Mouse (Mus musculus): ENCODE measurements at regions not wholly inside any gene's neighbourhood (a gene's known extent, or its start where the extent isn't known, plus 50 kb on each side); places are given as distances from the start of the nearest gene placed in this dataset.

GRCm38 (mm10) chr4:125257916-125258315 lies 130.3 kb upstream of the Zc3h12a start:
- Histone ChIP-seq H3K36me3 (no peaks in the 10 kb centered on the region), H3K4me1 (no peaks in the 10 kb centered on the region), H3K27ac (no peak overlapping the region), H3K9ac (no peak overlapping the region), H3K27me3 (peaks cover 21% of the 10 kb centered on the region; the same call in 1 of the 2 replicates), H3K4me2 (no peak overlapping the region), H3K9me3 (no peaks in the 10 kb centered on the region), H3K4me3 (no peak overlapping the region)
- WGBS, result 58% methylated on average over 6 of the region's 6 CpGs
- ATAC-seq (ENCODE audit: insufficient number of reproducible peaks, low FRiP score, low TSS enrichment, low read depth), result no peak

- Histone ChIP-seq H3K9me3 (no peaks in the 10 kb centered on the region), H3K27me3 (peaks cover 6% of the 10 kb centered on the region; the same call in 1 of the 2 replicates), H3K9ac (no peak overlapping the region), H3K4me2 (no peak overlapping the region), H3K4me3 (no peak overlapping the region), H3K27ac (no peak overlapping the region), H3K36me3 (no peaks in the 10 kb centered on the region), H3K4me1 (no peaks in the 10 kb centered on the region)
- 80% methylated on average over 3 of the region's 3 CpGs for WGBS
- ATAC-seq (ENCODE audit: insufficient number of reproducible peaks, low FRiP score, low TSS enrichment, low read depth), result no peak
These were observed 125.5 kb upstream of the Zc3h12a start for GRCm38 (mm10) chr4:125253161-125253560.

GRCm38 (mm10) chr4:125252228-125252627 lies 124.6 kb upstream of the Zc3h12a start:
- H3K9me3 ChIP-seq, result no peaks in the 10 kb centered on the region
- H3K4me2 ChIP-seq, result no peak overlapping the region
- no peaks in the 10 kb centered on the region for H3K4me1 ChIP-seq
- no peaks in the 10 kb centered on the region for H3K36me3 ChIP-seq
- H3K27me3 ChIP-seq, result no peaks in the 10 kb centered on the region
- 61% methylated on average over 8 of the region's 8 CpGs for WGBS
- no peak overlapping the region for H3K4me3 ChIP-seq
- H3K9ac ChIP-seq, result no peak overlapping the region
- no peak for ATAC-seq (ENCODE audit: insufficient number of reproducible peaks, low FRiP score, low TSS enrichment, low read depth)
- H3K27ac ChIP-seq, result no peak overlapping the region

- no peaks in the 10 kb centered on the region for H3K9me3 ChIP-seq
- WGBS, result 61% methylated on average over 7 of the region's 7 CpGs
- H3K4me2 ChIP-seq, result no peak overlapping the region
- H3K4me3 ChIP-seq, result no peak overlapping the region
- H3K4me1 ChIP-seq, result no peaks in the 10 kb centered on the region
- H3K36me3 ChIP-seq, result no peaks in the 10 kb centered on the region
- H3K27me3 ChIP-seq, result no peaks in the 10 kb centered on the region
- no peak for ATAC-seq (ENCODE audit: insufficient number of reproducible peaks, low FRiP score, low TSS enrichment, low read depth)
- no peak overlapping the region for H3K9ac ChIP-seq
- no peak overlapping the region for H3K27ac ChIP-seq
These were observed 121.4 kb upstream of the Zc3h12a start for GRCm38 (mm10) chr4:125249061-125249460.

GRCm38 (mm10) chr4:125246171-125246570 lies 118.5 kb upstream of the Zc3h12a start:
- 0% methylated on average over 4 of the region's 5 CpGs for WGBS
- Histone ChIP-seq H3K27me3 (peaks cover 6% of the 10 kb centered on the region; the same call in 1 of the 2 replicates), H3K4me3 (no peak overlapping the region), H3K36me3 (no peaks in the 10 kb centered on the region), H3K27ac (no peak overlapping the region), H3K9me3 (no peaks in the 10 kb centered on the region), H3K9ac (no peak overlapping the region), H3K4me2 (no peak overlapping the region), H3K4me1 (no peaks in the 10 kb centered on the region; the same call in 1 of the 2 replicates)
- no peak for ATAC-seq (ENCODE audit: insufficient number of reproducible peaks, low FRiP score, low TSS enrichment, low read depth)

- Histone ChIP-seq H3K9me3 (no peaks in the 10 kb centered on the region), H3K27ac (no peak overlapping the region), H3K36me3 (no peaks in the 10 kb centered on the region), H3K4me1 (no peaks in the 10 kb centered on the region; the same call in 1 of the 2 replicates), H3K4me3 (no peak overlapping the region), H3K27me3 (peaks cover 8% of the 10 kb centered on the region; the same call in 1 of the 2 replicates), H3K4me2 (no peak overlapping the region), H3K9ac (no peak overlapping the region)
- WGBS, result 37% methylated on average over 1 of the region's 1 CpGs
- no peak for ATAC-seq (ENCODE audit: insufficient number of reproducible peaks, low FRiP score, low TSS enrichment, low read depth)
These were observed 114.9 kb upstream of the Zc3h12a start for GRCm38 (mm10) chr4:125242512-125242911.

GRCm38 (mm10) chr4:125241577-125242262 lies 114.1 kb upstream of the Zc3h12a start:
- Histone ChIP-seq H3K9me3 (no peaks in the 10 kb centered on the region), H3K36me3 (no peaks in the 10 kb centered on the region), H3K27ac (no peak overlapping the region), H3K4me1 (no peaks in the 10 kb centered on the region; the same call in 1 of the 2 replicates), H3K4me3 (no peak overlapping the region), H3K9ac (no peak overlapping the region), H3K4me2 (no peak overlapping the region), H3K27me3 (peaks cover 13% of the 10 kb centered on the region)
- 9% methylated on average over 7 of the region's 7 CpGs for WGBS
- ATAC-seq (ENCODE audit: insufficient number of reproducible peaks, low FRiP score, low TSS enrichment, low read depth), result no peak

GRCm38 (mm10) chr4:125231711-125232260 lies 104.1 kb upstream of the Zc3h12a start:
- peaks cover 46% of the 10 kb centered on the region for H3K27me3 ChIP-seq
- ATAC-seq (ENCODE audit: insufficient number of reproducible peaks, low FRiP score, low TSS enrichment, low read depth), result no peak
- no peak overlapping the region for H3K9ac ChIP-seq
- no peak overlapping the region for H3K4me3 ChIP-seq
- no peak overlapping the region for H3K27ac ChIP-seq
- no peak overlapping the region for H3K4me2 ChIP-seq
- no peaks in the 10 kb centered on the region for H3K9me3 ChIP-seq
- no peaks in the 10 kb centered on the region for H3K36me3 ChIP-seq
- 31% methylated on average over 12 of the region's 12 CpGs for WGBS
- no peaks in the 10 kb centered on the region for H3K4me1 ChIP-seq

- no peak for ATAC-seq (ENCODE audit: insufficient number of reproducible peaks, low FRiP score, low TSS enrichment, low read depth)
- H3K27ac ChIP-seq, result no peak overlapping the region
- 92% methylated on average over 6 of the region's 6 CpGs for WGBS
- H3K4me3 ChIP-seq, result no peak overlapping the region
- H3K9ac ChIP-seq, result no peak overlapping the region
- no peaks in the 10 kb centered on the region for H3K4me1 ChIP-seq
- no peaks in the 10 kb centered on the region for H3K36me3 ChIP-seq
- H3K9me3 ChIP-seq, result no peaks in the 10 kb centered on the region
- no peak overlapping the region for H3K4me2 ChIP-seq
- peaks cover 28% of the 10 kb centered on the region for H3K27me3 ChIP-seq
These were observed 99.6 kb upstream of the Zc3h12a start for GRCm38 (mm10) chr4:125227194-125227593.

GRCm38 (mm10) chr4:125222922-125223321 lies 95.3 kb upstream of the Zc3h12a start:
- Histone ChIP-seq H3K36me3 (no peaks in the 10 kb centered on the region), H3K9me3 (no peaks in the 10 kb centered on the region), H3K9ac (no peak overlapping the region), H3K27ac (no peak overlapping the region), H3K27me3 (0 out of 2 replicates have a peak, but pooled peaks cover 11% of the 10 kb centered on the region), H3K4me2 (no peak overlapping the region), H3K4me3 (no peak overlapping the region), H3K4me1 (no peaks in the 10 kb centered on the region)
- no peak for ATAC-seq (ENCODE audit: insufficient number of reproducible peaks, low FRiP score, low TSS enrichment, low read depth)
- WGBS, result 32% methylated on average over 6 of the region's 6 CpGs

GRCm38 (mm10) chr4:125220314-125220713 lies 92.7 kb upstream of the Zc3h12a start:
- H3K9ac ChIP-seq, result no peak overlapping the region
- 28% methylated on average over 7 of the region's 7 CpGs for WGBS

GRCm38 (mm10) chr4:125219209-125219608 lies 91.6 kb upstream of the Zc3h12a start:
- Histone ChIP-seq H3K4me3 (no peak overlapping the region), H3K9ac (no peak overlapping the region), H3K27ac (no peak overlapping the region), H3K27me3 (0 out of 2 replicates have a peak, but pooled peaks cover 6% of the 10 kb centered on the region), H3K4me1 (no peaks in the 10 kb centered on the region), H3K36me3 (no peaks in the 10 kb centered on the region), H3K9me3 (0 out of 2 replicates have a peak, but pooled peaks cover 4% of the 10 kb centered on the region), H3K4me2 (no peak overlapping the region)
- WGBS, result 82% methylated on average over 5 of the region's 5 CpGs
- ATAC-seq (ENCODE audit: insufficient number of reproducible peaks, low FRiP score, low TSS enrichment, low read depth), result no peak

More at GRCm38 (mm10) chr4:125220314-125220713, 92.7 kb upstream of the Zc3h12a start:
- no peaks in the 10 kb centered on the region for H3K4me1 ChIP-seq
- no peak overlapping the region for H3K4me2 ChIP-seq
- no peak overlapping the region for H3K27ac ChIP-seq
- no peaks in the 10 kb centered on the region for H3K36me3 ChIP-seq
- H3K27me3 ChIP-seq, result 0 out of 2 replicates have a peak, but pooled peaks cover 6% of the 10 kb centered on the region
- H3K4me3 ChIP-seq, result no peak overlapping the region
- ATAC-seq (ENCODE audit: insufficient number of reproducible peaks, low FRiP score, low TSS enrichment, low read depth), result no peak
- 0 out of 2 replicates have a peak, but pooled peaks cover 4% of the 10 kb centered on the region for H3K9me3 ChIP-seq
